Mouse (Mus musculus): Measurements from ENCODE around the gene Syne3.

Gene Syne3

GRCm38 (mm10) chr12:104896640-104897039 is 113.0 kb downstream of the Syne3 start:
- DNase-seq (ENCODE audit: low read depth, low spot score) = no peak

- no peak for DNase-seq (ENCODE audit: low read depth, low spot score)
Measured at GRCm38 (mm10) chr12:104892245-104892644, 117.4 kb downstream of the Syne3 start.

- no peak for DNase-seq (ENCODE audit: low read depth, low spot score)
Measured at GRCm38 (mm10) chr12:104890066-104890465, 119.5 kb downstream of the Syne3 start.

- no peak for DNase-seq (ENCODE audit: low read depth, low spot score)
Measured at GRCm38 (mm10) chr12:104886104-104886503, 123.5 kb downstream of the Syne3 start.

GRCm38 (mm10) chr12:104882533-104882932 is 127.1 kb downstream of the Syne3 start:
- DNase-seq (ENCODE audit: low read depth, low spot score) = no peak

- no peak for DNase-seq (ENCODE audit: low read depth, low spot score)
Measured at GRCm38 (mm10) chr12:104882061-104882460, 127.5 kb downstream of the Syne3 start.

GRCm38 (mm10) chr12:104881518-104882060 is 128.0 kb downstream of the Syne3 start:
- DNase-seq (ENCODE audit: low read depth, low spot score) = no peak

GRCm38 (mm10) chr12:104880367-104880766 is 129.2 kb downstream of the Syne3 start:
- no peak for DNase-seq (ENCODE audit: low read depth, low spot score)

Measured in telencephalon, adult 2 months (tissue).